Mouse (Mus musculus): ENCODE results near the gene Ism1.

DNA sequence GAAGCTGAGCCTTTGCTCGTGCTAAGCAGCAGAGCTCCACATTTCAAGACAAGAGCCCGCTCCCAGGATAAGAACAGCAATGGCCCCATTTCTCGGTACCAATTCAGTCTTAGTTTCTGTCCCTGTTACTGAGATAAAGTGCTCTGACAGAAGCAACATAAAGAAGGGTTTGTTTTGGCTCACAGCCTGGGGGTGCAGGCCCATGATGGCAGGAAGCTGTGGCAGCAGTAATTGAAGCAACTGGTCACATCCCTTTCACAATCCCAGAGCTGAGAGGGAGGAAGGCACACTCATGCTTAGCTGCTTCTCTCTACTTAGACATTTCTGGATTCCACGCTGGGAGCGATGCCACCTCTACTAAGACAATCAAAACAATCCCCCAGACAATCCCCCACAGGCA lies 86.4 kb downstream of the Ism1 start:
- TF ChIP-seq CTCF (IDR thresholded peaks at IDR 0.05) (no peak), EP300 (IDR thresholded peaks at IDR 0.05) (no peak)

All from lung, postnatal 0 days (tissue).